ENCODE assay signal across 19 mouse cellular contexts in genomic region chr7:125575738-125576540, GRCm38 (mm10). TPM values are rescaled to one million over a fixed set of nuclear protein-coding genes. Genes with fewer than 3 reads are reported as not detected.
A peak's percentile ranks its signal among the peaks of the same experiment; 100 is the strongest.
DNase-seq lines count a peak whose midpoint lies in the region; ATAC-seq and TF ChIP-seq lines count a peak whose summit lies in the region.
"Had no signal": no experiment of that assay in that cellular context is flagged by ENCODE, and none has a peak within 500 bp of the region (broad histone marks: within the 10 kb centered on the region; RNA-seq: fewer than 3 reads in every experiment).

No protein-coding gene starts in this region.

- 0 out of 2 replicates have a peak overlapping the region, but pooled peaks have one; percentile 13 for H3K27ac ChIP-seq in kidney, postnatal 0 days
- H3K27ac ChIP-seq in midbrain, embryonic 15.5 days, result no peak overlapping the region
- H3K27ac ChIP-seq: hindbrain, embryonic 15.5 days had no signal

- no peaks in the 10 kb centered on the region for H3K27me3 ChIP-seq in kidney, postnatal 0 days (ENCODE audit: insufficient read depth, low read length)
- no peaks in the 10 kb centered on the region for H3K27me3 ChIP-seq in midbrain, embryonic 15.5 days (replicated peaks)
- H3K27me3 ChIP-seq: heart, embryonic 15.5 days; hindbrain, embryonic 15.5 days had no signal

- no peak for TF ChIP-seq CTCF in kidney, postnatal 0 days (IDR thresholded peaks at IDR 0.05; ENCODE audit: low read depth)

- peaks cover 26% of the 10 kb centered on the region for H3K36me3 ChIP-seq in kidney, postnatal 0 days (ENCODE audit: insufficient read depth, low read length)
- no peaks in the 10 kb centered on the region for H3K36me3 ChIP-seq in midbrain, embryonic 15.5 days (replicated peaks)
- H3K36me3 ChIP-seq: heart, embryonic 15.5 days; hindbrain, embryonic 15.5 days had no signal

- no peak overlapping the region for H3K4me3 ChIP-seq in kidney, postnatal 0 days (replicated peaks; ENCODE audit: low read depth, low read length)
- no peak overlapping the region for H3K4me3 ChIP-seq in midbrain, embryonic 15.5 days
- H3K4me3 ChIP-seq: erythroblast, embryonic 14.5 days; heart, embryonic 15.5 days; hindbrain, embryonic 15.5 days; myocyte had no signal

- peak; percentile 37 for DNase-seq in adrenal gland, adult 2 months
- DNase-seq in adrenal gland, postnatal 36 days, result no peak
- DNase-seq in kidney, postnatal 0 days (ENCODE audit: low spot score), result no peak
- no peak for DNase-seq in kidney, adult 8-10 months
- peak; percentile 38 for DNase-seq in naive thymus-derived CD4-positive, alpha-beta T cell, adult 2 months (ENCODE audit: low read depth)
- DNase-seq in urinary bladder, adult 2 months (ENCODE audit: low spot score), result no peak
- DNase-seq: gastrocnemius, postnatal 36 days; kidney, postnatal 10 days; left cerebral cortex, postnatal 4 days; lung, adult 18-20 months; right cerebral cortex, postnatal 14 days; thymus, postnatal 36 days had no signal

- no peak overlapping the region for H3K4me2 ChIP-seq in kidney, postnatal 0 days (ENCODE audit: low read length)
- H3K4me2 ChIP-seq in midbrain, embryonic 15.5 days, result no peak overlapping the region
- H3K4me2 ChIP-seq: heart, embryonic 15.5 days; hindbrain, embryonic 15.5 days; midbrain, embryonic 11.5 days had no signal

- ATAC-seq in kidney, postnatal 0 days (replicated peaks; ENCODE audit: low FRiP score, low read depth), result no peak
- peak; percentile 61 for ATAC-seq in common myeloid progenitor, adult 5-6 weeks (replicated peaks; ENCODE audit: low read depth, poor library complexity, severe bottlenecking)
- ATAC-seq in midbrain, embryonic 15.5 days (replicated peaks), result no peak

- 79% methylated on average over 16 of the region's 16 CpGs for WGBS in kidney, postnatal 0 days
- WGBS in midbrain, embryonic 15.5 days, result 88% methylated on average over 16 of the region's 16 CpGs

- peaks cover 2% of the 10 kb centered on the region; the same call in 1 of the 2 replicates for H3K4me1 ChIP-seq in kidney, postnatal 0 days (replicated peaks; ENCODE audit: insufficient read depth, low read length)
- H3K4me1 ChIP-seq in midbrain, embryonic 15.5 days, result peaks cover 12% of the 10 kb centered on the region

- no peak overlapping the region for H3K9ac ChIP-seq in kidney, postnatal 0 days (ENCODE audit: low read depth, low read length)
- H3K9ac ChIP-seq in midbrain, embryonic 15.5 days, result no peak overlapping the region
- H3K9ac ChIP-seq: heart, embryonic 15.5 days; hindbrain, embryonic 15.5 days had no signal

- no peaks in the 10 kb centered on the region for H3K9me3 ChIP-seq in kidney, postnatal 0 days (replicated peaks; ENCODE audit: low read length)
- no peaks in the 10 kb centered on the region for H3K9me3 ChIP-seq in midbrain, embryonic 15.5 days
- H3K9me3 ChIP-seq: heart, embryonic 15.5 days; hindbrain, embryonic 15.5 days had no signal

RNA-seq across cellular contexts. Expression of gene Il4ra, which starts 24.0 kb away (rescaled TPM):
- total RNA-seq in adrenal gland, adult 2 months (2021), result 100 to 1,000 TPM in 1 of 2 experiments, 10 to 100 TPM in 1; 49.6 to 142 TPM
- 76.2 and 114 TPM in 2 replicates for polyA plus RNA-seq in adrenal gland, adult 2 months (2012; rRNA removed)
- total RNA-seq in adrenal gland, postnatal 36 days (2021), result 100 to 1,000 TPM in 1 of 2 experiments, 10 to 100 TPM in 1; 46.6 to 119 TPM
- 9.8 and 10.0 TPM in 2 replicates for polyA plus RNA-seq in kidney, postnatal 0 days (2015; fragmentation: Nextera tagmentation; extraction: Ambion mirVana)
- 21.2 and 23.0 TPM in 2 replicates for total RNA-seq in common myeloid progenitor, adult 5-6 weeks (2017)
- polyA plus RNA-seq in midbrain, embryonic 15.5 days (2015; fragmentation: Nextera tagmentation; extraction: Ambion mirVana), result 5.4 and 5.9 TPM in 2 replicates
- 22.0 and 22.1 TPM in 2 replicates for polyA plus RNA-seq in urinary bladder, adult 2 months (2012; rRNA removed)

RNA-seq across cellular contexts. Expression of gene Il21r, which starts 27.3 kb away (rescaled TPM):
- under 1 TPM; 0.52 to 0.76 TPM for total RNA-seq in adrenal gland, adult 2 months (2021)
- polyA plus RNA-seq in adrenal gland, adult 2 months (2012; rRNA removed), result 1.9 and 2.4 TPM in 2 replicates
- total RNA-seq in adrenal gland, postnatal 36 days (2021), result under 1 TPM; 0.43 to 0.56 TPM
- polyA plus RNA-seq in kidney, postnatal 0 days (2015; fragmentation: Nextera tagmentation; extraction: Ambion mirVana), result 0.18 and 0.22 TPM in 2 replicates
- total RNA-seq in common myeloid progenitor, adult 5-6 weeks (2017), result 3.3 TPM in 2 replicates
- 0.39 and 0.41 TPM in 2 replicates for polyA plus RNA-seq in midbrain, embryonic 15.5 days (2015; fragmentation: Nextera tagmentation; extraction: Ambion mirVana)
- polyA plus RNA-seq in urinary bladder, adult 2 months (2012; rRNA removed), result 1.6 and 2.3 TPM in 2 replicates

Comparison
In these comparisons a context has a peak if more than half of its experiments do, and no peak if none do; other contexts are left out.
1. DNase-seq: peak in adrenal gland, adult 2 months (single experiment) and naive thymus-derived CD4-positive, alpha-beta T cell, adult 2 months (single experiment); none in adrenal gland, postnatal 36 days (0 of 2), kidney, postnatal 0 days (single experiment), kidney, adult 8-10 months (0 of 2) and urinary bladder, adult 2 months (single experiment).